Mouse (Mus musculus) layer of hippocampus, adult 8-10 months (tissue): ENCODE results near the gene Dnajc4. TPM values are rescaled to one million over a fixed set of nuclear protein-coding genes. Genes with fewer than 3 reads are reported as not detected.

Source experiments
- DNase-seq, 2 experiments: peaks; one replicate each; pipeline ENCODE4 v3.0.0; 2022; ENCODE audit warnings: low spot score in 2 of 2
- total RNA-seq, 4 experiments: library from RNA; stranded (reverse); gene quantifications; 2 replicates each; pipeline ENCODE4 v1.2.4; 2022

The Dnajc4 gene
- total RNA-seq = 10 to 100 TPM; 26.1 to 29.9 (median 29.5) TPM

- DNase-seq = peak; percentile 93 to 95
Measured at GRCm38 (mm10) chr19:6992011-6992858, at the start of gene Dnajc4. Dnajc4 (minus strand) TSS chr19:6992572.

GRCm38 (mm10) chr19:7041171-7041570 lies 48.8 kb upstream of the Dnajc4 start:
- DNase-seq = no peak

- no peak for DNase-seq
Measured at GRCm38 (mm10) chr19:7040637-7041130, 48.3 kb upstream of the Dnajc4 start.

- DNase-seq = peak; percentile 99 to 100
Measured at GRCm38 (mm10) chr19:7039841-7040636, 47.7 kb upstream of the Dnajc4 start, which contains the start of gene Stip1. Stip1 (minus strand) TSS chr19:7039967.

GRCm38 (mm10) chr19:7039088-7039720 lies 46.8 kb upstream of the Dnajc4 start:
- peak; percentile 49 to 50 for DNase-seq

GRCm38 (mm10) chr19:7034006-7034405 lies 41.6 kb upstream of the Dnajc4 start:
- no peak for DNase-seq

GRCm38 (mm10) chr19:7029531-7029930 lies 37.2 kb upstream of the Dnajc4 start:
- DNase-seq = peak; percentile 32 to 40

GRCm38 (mm10) chr19:7020224-7020641 lies 27.9 kb upstream of the Dnajc4 start:
- DNase-seq = no peak

GRCm38 (mm10) chr19:7019191-7019590 lies 26.8 kb upstream of the Dnajc4 start, which contains the start of gene Fermt3:
Fermt3 (minus strand) TSS chr19:7019469.
- DNase-seq = no peak

- DNase-seq = no peak
Measured at GRCm38 (mm10) chr19:7018546-7018945, 26.2 kb upstream of the Dnajc4 start.

GRCm38 (mm10) chr19:7017541-7018457 lies 25.4 kb upstream of the Dnajc4 start:
- no peak for DNase-seq

GRCm38 (mm10) chr19:7014481-7015135 lies 22.2 kb upstream of the Dnajc4 start:
- DNase-seq = no peak

- DNase-seq = no peak
Measured at GRCm38 (mm10) chr19:7013984-7014383, 21.6 kb upstream of the Dnajc4 start.

- DNase-seq = no peak
Measured at GRCm38 (mm10) chr19:7012426-7012825, 20.1 kb upstream of the Dnajc4 start.

- no peak for DNase-seq
Measured at GRCm38 (mm10) chr19:7006892-7007593, 14.7 kb upstream of the Dnajc4 start.

- DNase-seq = no peak
Measured at GRCm38 (mm10) chr19:6999360-7000063, 7.1 kb upstream of the Dnajc4 start.

GRCm38 (mm10) chr19:6997721-6998290 lies 5.4 kb upstream of the Dnajc4 start:
- no peak for DNase-seq

GRCm38 (mm10) chr19:6996006-6996405 lies 3.6 kb upstream of the Dnajc4 start, which contains the start of the genes Nudt22 and Trpt1:
Nudt22 (minus strand) TSS chr19:6996117.
Trpt1 (plus strand) TSS chr19:6996131.
- DNase-seq = peak; percentile 79 to 83
